1 mouse cellular context compared by ENCODE assay signal in the genomic region with DNA sequence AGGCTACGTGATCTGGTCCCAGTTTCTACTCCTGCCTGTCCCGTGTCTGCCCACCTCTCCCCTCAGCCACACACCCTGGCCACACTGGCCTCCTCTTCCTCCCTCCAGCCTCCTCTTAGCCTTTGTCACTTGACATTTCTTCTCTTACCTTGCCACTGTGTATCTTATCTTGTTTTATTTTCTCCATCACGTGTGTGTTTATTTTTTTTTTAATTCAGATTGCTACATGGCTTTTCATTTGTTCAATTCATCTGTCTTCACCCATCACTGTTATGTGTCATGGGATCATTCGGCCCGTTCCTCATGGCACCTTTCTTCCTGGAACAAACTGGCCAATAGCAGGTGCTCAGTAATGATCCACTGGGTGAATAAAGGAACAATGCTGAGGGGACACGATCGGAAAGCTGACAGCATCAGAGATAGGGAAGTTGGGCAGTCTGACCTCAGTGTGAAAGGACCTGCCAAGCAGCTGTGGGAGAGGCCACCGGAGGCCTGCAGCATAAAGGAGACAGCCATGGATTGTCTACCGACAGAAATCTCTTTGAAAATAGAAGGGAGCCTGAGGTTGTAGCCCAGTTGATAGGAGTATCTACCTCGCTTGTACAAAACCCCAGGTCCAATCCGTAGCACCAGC.
TF ChIP-seq lines count a peak whose summit lies in the region.

No protein-coding gene starts in this region.

TF ChIP-seq in MEL, 35 proteins besides CTCF, POLR2A, EP300 and RAD21 (continued from another document):
- TF ChIP-seq POLR2AphosphoS2 (IDR thresholded peaks at IDR 0.05; ENCODE audit: low read length): no peak
TF ChIP-seq in MEL: peak in this region for 5.
